Mouse (Mus musculus) layer of hippocampus, adult 11-12 months (tissue): ENCODE results near the gene Hsph1.

Experiments
- DNase-seq: peaks from one replicate; pipeline ENCODE4 v3.0.0; 2022; ENCODE audit warnings: low spot score

Hsph1 gene

GRCm38 (mm10) chr5:149642366-149642765 lies 6.2 kb upstream of the Hsph1 start:
- no peak for DNase-seq

- no peak for DNase-seq
Observed at GRCm38 (mm10) chr5:149641277-149641892, 5.2 kb upstream of the Hsph1 start.

- no peak for DNase-seq
Observed at GRCm38 (mm10) chr5:149637306-149637705, 1.1 kb upstream of the Hsph1 start.

DNA sequence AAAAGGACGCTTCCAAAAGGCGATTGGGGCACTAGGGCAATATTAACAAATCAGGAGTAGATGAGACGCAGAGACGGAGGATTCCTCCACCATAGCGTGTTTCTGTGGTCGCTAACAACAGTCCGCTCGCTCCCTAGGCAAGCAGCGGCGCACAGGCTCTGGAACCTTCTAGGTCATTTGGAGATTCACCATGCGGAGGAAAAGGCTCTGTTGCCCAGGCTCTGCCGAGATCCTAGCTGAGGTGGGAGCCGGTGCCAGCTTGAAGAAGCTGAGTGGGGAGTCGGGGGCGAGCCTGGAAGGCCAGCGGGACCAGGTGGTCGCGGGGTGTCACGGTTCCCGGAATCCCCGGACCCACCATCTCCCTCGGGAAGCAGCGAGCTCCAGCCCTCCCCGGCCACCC lies 620 bp downstream of the Hsph1 start:
- DNase-seq = no peak

- no peak for DNase-seq
Observed at GRCm38 (mm10) chr5:149634409-149635035, 1.7 kb downstream of the Hsph1 start.

- DNase-seq = no peak
Observed at GRCm38 (mm10) chr5:149625547-149625946, 10.6 kb downstream of the Hsph1 start.

- no peak for DNase-seq
Observed at GRCm38 (mm10) chr5:149623815-149624675, 12.1 kb downstream of the Hsph1 start.

DNA sequence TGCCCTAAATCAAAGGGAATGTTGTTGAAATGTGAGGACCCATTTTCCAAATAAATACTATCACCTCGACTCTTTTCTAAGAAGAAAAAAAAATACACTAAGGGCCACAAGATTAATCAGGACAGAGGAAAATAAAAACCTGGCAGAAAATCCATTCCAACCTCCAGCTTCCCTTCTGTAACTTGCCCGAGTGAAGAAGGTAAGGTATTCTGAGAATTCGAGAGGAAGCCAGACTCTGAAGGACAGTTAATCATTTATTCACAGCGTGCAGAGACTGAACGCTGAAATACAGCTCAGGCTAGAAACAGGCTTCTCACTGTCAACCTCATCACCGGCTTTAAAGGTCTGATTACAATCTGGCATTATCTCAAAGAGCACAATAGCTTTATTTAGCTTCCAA lies 13.5 kb downstream of the Hsph1 start:
- DNase-seq = no peak

GRCm38 (mm10) chr5:149622152-149622551 lies 14.0 kb downstream of the Hsph1 start:
- DNase-seq = no peak

DNA sequence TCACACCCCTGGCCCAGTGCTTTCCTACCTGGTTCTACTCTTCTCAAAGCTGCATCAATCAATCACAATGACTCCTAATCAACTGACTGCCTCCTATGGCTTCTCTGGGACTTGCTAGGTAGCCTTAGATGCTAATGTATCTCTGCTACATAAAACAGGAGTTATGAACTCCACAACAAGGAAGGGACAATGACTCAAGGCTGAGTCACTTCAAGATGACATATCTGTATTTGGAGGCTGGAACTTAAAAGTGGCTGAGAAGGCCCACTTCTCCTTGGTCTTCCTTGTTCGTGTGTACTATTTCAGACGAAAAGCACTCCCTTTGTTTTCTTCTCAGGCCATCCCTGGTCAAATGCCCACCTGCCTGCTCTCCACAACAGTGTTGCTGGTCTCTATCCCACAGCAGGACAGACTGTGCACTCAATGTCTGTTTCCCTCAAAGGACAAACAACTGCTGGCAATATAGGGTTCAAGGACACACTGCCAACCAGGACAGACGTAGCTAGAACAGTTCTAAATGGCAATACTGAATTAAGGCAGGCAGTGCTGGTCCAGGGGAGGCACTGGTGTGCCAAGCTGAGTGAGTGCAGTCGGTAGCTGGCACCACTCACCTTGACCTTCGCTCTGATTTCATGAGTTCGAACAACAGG lies 18.3 kb downstream of the Hsph1 start:
- no peak for DNase-seq

GRCm38 (mm10) chr5:149616817-149617216 lies 19.4 kb downstream of the Hsph1 start:
- no peak for DNase-seq

GRCm38 (mm10) chr5:149616138-149616537 lies 20.0 kb downstream of the Hsph1 start:
- DNase-seq = no peak

DNA sequence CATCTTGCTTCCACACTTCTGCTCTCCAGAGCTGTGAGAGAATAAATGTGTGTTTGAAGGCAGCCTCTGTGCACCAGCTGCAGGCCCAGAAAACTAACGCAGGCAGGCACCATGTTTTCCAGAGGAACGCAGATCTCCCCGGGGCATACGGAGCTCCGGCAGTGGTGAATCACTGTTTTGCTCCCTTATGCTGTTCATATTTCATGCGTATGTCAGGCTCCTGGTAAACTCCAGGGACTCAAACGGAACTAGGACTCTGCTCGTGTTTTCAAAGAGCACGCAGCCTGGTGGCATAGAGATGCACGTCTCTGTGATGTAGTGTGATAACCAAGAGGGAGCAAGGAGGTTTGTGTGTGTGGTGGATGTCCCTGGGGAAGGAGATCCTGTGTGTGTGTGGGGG lies 23.4 kb downstream of the Hsph1 start:
- DNase-seq = peak; percentile 54

DNA sequence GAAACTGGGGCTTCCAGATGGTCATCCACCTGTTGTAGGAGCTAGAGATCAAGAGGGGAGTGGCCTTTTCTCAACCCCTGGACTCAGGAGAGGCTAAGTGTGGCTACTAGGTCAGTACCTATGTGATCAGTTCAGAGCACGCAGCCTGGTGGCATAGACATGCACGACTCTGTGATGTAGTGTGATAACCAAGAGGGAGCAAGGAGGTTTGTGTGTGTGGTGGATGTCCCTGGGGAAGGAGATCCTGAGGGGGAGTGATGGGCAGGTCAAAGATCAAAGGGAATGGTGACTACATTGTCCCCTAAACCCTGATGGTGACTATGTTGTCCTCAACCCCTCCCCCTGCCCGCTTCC lies 24.0 kb downstream of the Hsph1 start:
- DNase-seq = no peak

DNA sequence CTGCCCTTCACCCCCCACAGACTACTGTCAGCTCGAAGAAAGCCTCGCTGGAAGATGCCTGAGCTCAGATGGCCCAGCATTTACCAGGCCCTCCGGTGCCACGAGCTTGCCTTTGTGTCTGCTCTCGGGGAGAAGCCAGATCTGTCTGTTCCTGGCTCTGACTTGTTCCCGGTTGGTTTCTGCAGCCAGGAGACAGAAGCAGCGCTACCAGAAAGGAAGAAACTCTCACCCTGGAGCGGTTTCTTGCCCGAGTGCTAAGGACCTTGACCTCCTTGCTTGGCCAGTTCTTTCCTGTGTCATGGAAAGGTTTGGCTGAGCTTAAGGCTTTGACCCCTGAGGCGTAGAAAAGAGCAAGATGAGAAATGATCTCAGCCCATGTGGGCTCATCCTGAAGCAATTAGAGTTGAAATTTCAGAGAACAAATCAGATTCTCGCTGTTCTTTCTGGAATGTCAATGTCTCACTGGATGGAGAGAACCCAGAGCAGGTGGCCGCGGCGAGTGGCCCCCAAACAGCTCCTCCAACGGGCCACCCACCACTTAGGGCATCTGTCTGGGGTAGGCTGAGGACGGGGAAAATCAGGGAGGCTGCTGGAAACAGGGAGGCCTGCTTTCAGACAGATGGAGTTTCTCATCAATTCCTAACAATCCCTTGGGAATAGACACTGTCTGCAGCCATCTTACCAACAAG lies 24.6 kb downstream of the Hsph1 start:
- DNase-seq = peak; percentile 50

- no peak for DNase-seq
Observed at GRCm38 (mm10) chr5:149607083-149607720, 29.0 kb downstream of the Hsph1 start.

GRCm38 (mm10) chr5:149603241-149603640 lies 32.9 kb downstream of the Hsph1 start:
- no peak for DNase-seq

DNA sequence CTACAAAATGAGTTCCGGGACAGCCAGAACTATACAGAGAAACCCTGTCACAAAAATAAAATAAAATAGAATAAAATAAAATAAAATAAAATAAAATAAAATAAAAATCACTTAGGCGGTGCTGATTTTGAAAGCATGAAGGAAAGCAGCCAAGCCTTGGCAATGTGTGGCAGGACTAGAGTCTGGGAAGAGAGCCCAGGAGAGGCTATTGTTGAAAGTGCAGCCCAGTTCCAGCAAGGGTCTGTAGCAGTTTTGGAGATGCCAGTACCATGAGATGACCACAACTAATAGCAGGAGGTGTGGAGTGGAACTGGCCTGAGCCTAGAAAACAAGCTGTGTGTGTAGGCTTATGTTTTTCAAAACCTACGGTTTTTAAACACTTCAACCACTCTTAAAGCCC lies 34.2 kb downstream of the Hsph1 start:
- DNase-seq = no peak

DNA sequence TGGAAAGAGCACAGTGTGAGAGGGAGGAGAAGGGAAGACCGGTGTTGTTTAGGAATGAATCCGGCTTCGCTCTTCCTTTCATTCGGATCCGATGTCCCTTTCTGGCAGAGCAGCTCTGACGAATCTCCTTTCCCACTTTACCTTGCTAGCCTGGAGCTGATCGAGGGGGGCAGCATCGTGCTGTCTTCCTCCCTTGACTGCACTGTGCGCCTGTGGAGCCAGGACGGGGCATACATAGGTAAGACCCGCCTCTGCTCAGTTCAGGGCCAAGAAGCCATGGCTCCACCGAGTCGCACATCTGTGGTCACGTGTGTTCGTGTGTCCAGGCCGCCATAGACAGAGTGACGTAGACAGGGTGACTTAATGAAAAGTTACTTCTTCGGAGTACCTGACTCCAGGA lies 38.8 kb downstream of the Hsph1 start:
- no peak for DNase-seq

GRCm38 (mm10) chr5:149594215-149594614 lies 42.0 kb downstream of the Hsph1 start:
- no peak for DNase-seq

DNA sequence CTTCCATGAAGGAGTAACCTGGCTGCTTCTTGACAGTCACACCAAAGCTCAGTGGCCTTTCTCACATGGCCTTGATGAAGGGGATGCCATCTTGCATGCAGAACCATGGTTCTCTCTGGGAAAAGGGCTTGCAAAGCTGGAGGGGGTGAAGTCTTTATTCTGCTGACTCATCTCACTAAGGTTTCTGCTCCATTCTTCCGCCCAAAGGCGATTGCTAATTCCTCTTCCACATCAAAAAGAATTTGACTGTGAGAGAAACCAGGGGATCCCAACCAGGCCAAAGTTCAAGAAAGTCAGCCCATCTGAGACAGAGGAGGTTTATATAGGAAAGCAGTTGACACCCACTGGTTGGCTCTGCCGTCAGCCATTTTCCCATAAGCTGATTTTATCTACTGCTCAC lies 46.2 kb downstream of the Hsph1 start:
- DNase-seq = no peak
